Mouse (Mus musculus): ENCODE results near the gene Cenpw.

DNA sequence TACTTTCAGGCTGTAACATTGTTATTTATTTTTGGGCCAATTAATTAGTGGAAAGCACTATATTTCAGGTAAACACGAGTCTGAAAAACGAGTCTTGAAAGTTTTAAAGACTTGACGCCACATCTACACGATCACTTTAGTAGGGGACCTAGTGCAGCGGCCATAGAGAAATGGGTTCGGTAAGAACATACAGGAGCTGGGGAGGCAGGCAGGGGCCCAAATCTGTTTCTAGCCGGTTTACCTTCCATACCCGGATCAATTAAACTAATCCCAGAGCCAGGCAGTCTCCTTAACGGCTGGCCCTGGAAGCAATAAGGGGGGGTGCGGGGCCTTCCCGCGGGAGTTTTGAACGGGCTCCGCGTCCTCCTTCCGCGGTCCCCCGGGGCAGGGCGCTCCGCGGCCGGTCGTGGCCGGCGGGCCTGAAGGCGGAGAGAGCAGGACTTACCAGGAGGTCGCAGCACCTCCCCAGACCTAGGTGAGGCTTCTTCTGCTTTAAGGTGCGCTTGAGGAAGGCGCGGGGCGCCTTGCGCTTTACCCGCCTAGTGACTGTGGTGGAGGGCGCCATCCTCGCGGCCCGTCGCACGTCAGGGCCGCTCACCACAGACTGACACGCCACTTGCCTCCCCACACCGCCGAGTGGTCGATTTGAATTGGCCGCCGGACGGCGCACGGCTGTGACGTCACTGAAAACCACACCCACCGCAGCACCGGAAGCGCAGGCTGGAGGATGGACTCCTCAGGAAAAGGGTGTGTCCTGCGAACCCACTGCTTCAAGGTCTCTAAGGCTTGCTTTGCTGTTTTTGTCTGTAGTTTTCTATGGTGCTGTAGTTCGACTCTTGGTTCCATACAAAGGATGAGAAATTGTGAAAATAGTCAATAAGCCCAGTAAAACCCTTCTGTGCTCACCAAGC lies at the start of gene Cenpw:
- TF ChIP-seq POLR2A (IDR thresholded peaks at IDR 0.05; ENCODE audit: insufficient read depth, low read length): no peak
- no peak for TF ChIP-seq CTCF (IDR thresholded peaks at IDR 0.05; ENCODE audit: low read depth, low read length)
- TF ChIP-seq EP300 (IDR thresholded peaks at IDR 0.05; ENCODE audit: insufficient read depth, low read depth, low read length): peak; percentile 55; the same call in 1 of the 2 replicates

Measured in ES-Bruce4 (cell line).